Mouse (Mus musculus): ENCODE data around the gene Pnpla1.

Pnpla1 gene

GRCm38 (mm10) chr17:28921086-28921485 lies 62.9 kb downstream of the Pnpla1 start:
- DNase-seq (ENCODE audit: low read depth in 2 of 2, low spot score in 2 of 2): no peak

DNA sequence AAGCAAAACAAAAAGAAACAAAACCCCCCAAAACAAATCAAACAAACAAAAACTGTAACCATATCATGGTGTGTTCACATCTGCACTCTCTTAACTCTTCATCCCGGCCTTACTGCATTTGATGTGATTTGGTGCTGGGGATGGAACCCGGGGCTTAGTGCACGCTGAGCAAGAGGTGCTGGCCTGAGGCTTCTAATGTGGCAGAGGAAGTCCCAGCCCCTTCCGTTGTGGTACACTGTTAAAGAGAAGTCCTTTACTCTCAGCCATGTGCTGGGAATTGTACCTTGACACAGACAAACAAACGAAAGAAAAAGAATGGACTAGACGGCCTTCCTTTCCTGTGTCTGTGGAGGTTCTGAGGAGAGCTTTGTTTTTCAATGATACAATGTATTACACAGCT lies 63.9 kb downstream of the Pnpla1 start:
- DNase-seq (ENCODE audit: low read depth in 2 of 2, low spot score in 2 of 2): no peak

DNA sequence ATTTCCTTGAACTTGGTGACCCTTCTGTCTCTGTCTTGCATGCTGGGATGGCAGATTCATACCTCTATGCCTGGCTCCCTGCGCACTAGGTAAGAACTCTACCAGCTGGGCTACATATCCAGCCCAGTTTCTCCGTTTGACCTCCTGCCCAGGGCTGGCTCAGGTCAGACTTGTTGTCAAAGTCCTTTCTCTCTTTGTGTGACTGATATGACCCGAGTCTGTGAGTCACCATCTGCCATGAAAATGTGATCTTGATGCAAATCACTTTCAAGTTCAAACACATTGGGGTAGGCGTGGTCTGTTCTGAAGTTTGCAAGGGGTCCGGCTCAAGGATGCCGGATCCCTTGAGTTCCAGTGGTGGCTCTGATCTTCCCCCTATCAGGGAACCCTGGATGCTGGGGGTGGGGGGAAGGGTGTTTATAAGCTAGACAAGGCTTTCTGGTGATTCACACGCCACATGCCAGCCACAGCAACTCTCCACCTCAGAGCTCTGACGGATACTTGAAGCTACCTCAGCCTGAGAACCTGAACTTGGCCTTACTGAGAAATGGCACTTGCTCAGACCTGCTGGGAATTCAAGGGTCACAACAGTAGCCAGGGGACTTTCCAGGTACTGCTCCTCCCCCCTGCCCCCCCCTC lies 66.9 kb downstream of the Pnpla1 start:
- no peak for DNase-seq (ENCODE audit: low read depth in 2 of 2, low spot score in 2 of 2)

DNA sequence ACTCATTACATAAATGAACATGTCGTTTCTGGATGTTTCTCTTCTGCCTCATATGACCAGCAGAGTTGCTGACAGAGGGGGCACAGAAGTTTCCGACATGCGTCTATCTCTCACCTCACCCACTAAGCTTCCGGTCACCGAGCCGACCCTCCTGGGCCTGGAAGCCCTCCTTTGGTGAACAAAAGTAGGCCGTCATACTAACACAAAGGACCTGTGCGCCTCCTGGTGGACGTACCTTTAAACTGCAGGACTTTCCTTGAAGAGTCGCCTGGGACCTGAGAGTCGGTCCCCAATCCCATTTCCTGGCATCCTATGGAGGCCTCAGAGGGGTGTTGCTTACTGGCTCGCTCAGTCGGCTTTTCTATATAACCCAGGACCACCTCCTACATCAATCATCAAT lies 68.2 kb downstream of the Pnpla1 start:
- DNase-seq (ENCODE audit: low read depth in 2 of 2, low spot score in 2 of 2): peak; percentile 66 to 71

- DNase-seq (ENCODE audit: low read depth in 2 of 2, low spot score in 2 of 2): peak; percentile 36 to 50
These were observed 68.8 kb downstream of the Pnpla1 start for GRCm38 (mm10) chr17:28926866-28927635.

GRCm38 (mm10) chr17:28928004-28928403 lies 69.8 kb downstream of the Pnpla1 start:
- DNase-seq (ENCODE audit: low read depth in 2 of 2, low spot score in 2 of 2): no peak

GRCm38 (mm10) chr17:28929369-28929768 lies 71.2 kb downstream of the Pnpla1 start:
- DNase-seq (ENCODE audit: low read depth in 2 of 2, low spot score in 2 of 2): no peak

DNA sequence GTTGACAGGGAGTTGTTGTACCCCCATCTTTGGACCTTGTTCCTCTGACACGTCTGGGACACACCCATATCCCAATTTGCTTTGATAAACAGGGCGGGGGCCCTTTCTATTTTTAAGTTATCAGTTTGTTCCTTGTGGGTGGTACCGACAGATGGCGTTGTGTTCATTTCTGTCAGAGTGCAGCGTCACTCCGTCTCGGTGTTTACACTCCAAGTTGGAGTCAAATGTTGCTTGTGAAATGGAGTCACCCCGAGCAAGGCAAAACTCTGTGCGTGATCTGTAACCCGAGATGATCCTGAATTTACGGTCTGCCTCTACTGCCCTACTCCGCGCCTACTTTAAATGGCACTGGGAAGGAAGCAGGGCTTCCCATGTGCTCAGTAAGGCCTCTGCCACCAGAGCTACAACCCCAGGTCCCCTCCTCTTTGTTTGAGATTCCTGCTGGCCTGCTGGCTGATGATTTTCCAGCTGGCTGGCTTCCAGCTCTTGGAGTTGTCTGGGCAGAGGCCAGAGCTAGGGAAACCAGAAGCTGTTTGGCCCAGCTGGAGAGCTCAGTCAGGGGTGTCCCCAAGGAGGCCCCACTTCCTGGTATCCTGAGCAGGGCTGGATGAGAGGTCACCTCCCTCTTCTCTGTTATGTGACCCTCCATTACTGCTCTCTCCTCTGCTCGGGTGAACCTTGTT lies 72.3 kb downstream of the Pnpla1 start:
- DNase-seq (ENCODE audit: low read depth in 2 of 2, low spot score in 2 of 2): no peak

GRCm38 (mm10) chr17:28931436-28932211 lies 73.4 kb downstream of the Pnpla1 start:
- no peak for DNase-seq (ENCODE audit: low read depth in 2 of 2, low spot score in 2 of 2)

GRCm38 (mm10) chr17:28932274-28932673 lies 74.1 kb downstream of the Pnpla1 start:
- DNase-seq (ENCODE audit: low read depth in 2 of 2, low spot score in 2 of 2): no peak

- no peak for DNase-seq (ENCODE audit: low read depth in 2 of 2, low spot score in 2 of 2)
These were observed 76.1 kb downstream of the Pnpla1 start for GRCm38 (mm10) chr17:28934120-28934916.

- no peak for DNase-seq (ENCODE audit: low read depth in 2 of 2, low spot score in 2 of 2)
These were observed 77.9 kb downstream of the Pnpla1 start for GRCm38 (mm10) chr17:28936133-28936532.

- peak; percentile 58 to 63 for DNase-seq (ENCODE audit: low read depth in 2 of 2, low spot score in 2 of 2)
These were observed 78.6 kb downstream of the Pnpla1 start for GRCm38 (mm10) chr17:28936622-28937345.
